Mouse (Mus musculus): ENCODE results near the gene Zfp697. TPM values are rescaled to one million over a fixed set of nuclear protein-coding genes. Genes with fewer than 3 reads are reported as not detected.

The Zfp697 gene
- polyA plus RNA-seq, 1 experiment from 2014 or later = 11.7 TPM

DNA sequence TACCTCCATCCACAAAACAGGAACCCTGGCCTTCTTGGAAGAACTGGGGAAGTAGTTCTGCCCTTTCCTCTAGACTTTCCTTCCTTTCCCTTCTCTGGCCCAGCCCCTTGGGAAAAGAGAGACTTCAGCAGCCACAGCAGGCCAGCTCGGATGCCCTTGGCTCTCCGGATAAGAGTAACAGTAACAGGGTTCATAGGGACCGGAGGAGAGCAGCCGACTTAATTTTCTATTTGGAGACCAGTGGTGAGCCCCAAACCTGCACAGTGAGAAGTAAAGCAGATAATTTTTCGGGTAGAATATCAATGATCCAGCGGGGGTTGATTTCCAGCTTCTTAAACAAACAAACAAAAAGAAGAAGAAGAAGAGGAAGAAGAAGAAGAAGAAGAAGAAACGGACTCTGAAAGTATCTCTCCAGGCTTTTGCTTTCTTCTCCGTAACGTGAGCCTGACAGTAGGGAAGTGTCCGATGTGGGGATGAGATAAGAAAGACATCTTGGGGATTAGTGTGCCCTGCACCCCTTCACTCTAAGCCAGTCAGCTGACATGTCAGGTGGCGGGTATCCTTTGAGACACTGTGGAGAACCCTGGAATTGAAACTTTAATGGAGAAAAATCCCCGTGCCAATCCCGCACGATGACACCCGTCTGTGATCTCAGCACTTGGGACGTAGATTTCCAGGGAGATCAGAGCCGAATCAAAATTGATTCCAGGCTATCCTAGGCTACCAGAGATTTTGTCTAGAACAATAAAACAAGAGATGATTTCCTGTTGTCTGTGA is 41.3 kb upstream of the Zfp697 start:
- no peak overlapping the region for H3K4me2 ChIP-seq (ENCODE audit: low read depth)
- H3K27me3 ChIP-seq (ENCODE audit: control insufficient read depth, insufficient read depth, low read length) = no peaks in the 10 kb centered on the region
- H3K9ac ChIP-seq (ENCODE audit: low read length) = no peak overlapping the region
- peaks cover 19% of the 10 kb centered on the region for H3K4me1 ChIP-seq (ENCODE audit: control insufficient read depth, insufficient read depth, low read length)
- no peaks in the 10 kb centered on the region for H3K36me3 ChIP-seq (ENCODE audit: control insufficient read depth, insufficient read depth, low read length)
- no peaks in the 10 kb centered on the region for H3K9me3 ChIP-seq (ENCODE audit: control insufficient read depth, low read length)
- ATAC-seq (ENCODE audit: insufficient read depth, low FRiP score, low TSS enrichment) (no peak), DNase-seq (ENCODE audit: low spot score) (no peak)
- no peak overlapping the region for H3K4me3 ChIP-seq (ENCODE audit: low read depth, low read length)
- WGBS = 90% methylated on average over 17 of the region's 17 CpGs
- H3K27ac ChIP-seq (ENCODE audit: low read depth, low read length) = no peak overlapping the region

DNA sequence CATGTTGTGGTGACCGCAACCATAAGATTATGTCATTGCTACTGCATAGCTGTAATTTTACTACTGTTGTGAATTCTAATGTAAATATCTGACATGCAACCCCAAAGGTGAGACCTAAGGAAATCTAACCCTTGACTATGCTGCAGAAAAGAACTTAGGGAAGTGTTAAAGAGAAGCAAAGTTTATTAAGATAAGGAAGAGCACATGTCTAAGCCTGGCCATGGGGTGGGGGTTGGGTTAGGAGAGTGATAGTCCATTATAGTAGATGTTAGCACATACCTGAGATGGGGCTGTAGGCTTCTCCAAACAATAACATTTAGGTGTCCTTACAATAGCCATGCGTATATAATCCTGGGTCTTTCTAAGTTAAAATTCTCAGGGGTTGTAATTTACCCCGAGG is 39.0 kb upstream of the Zfp697 start:
- no peak for ATAC-seq (ENCODE audit: insufficient read depth, low FRiP score, low TSS enrichment)
- Histone ChIP-seq H3K27ac (ENCODE audit: low read depth, low read length) (no peak overlapping the region), H3K9ac (ENCODE audit: low read length) (no peak overlapping the region), H3K9me3 (ENCODE audit: control insufficient read depth, low read length) (no peaks in the 10 kb centered on the region), H3K27me3 (ENCODE audit: control insufficient read depth, insufficient read depth, low read length) (no peaks in the 10 kb centered on the region), H3K36me3 (ENCODE audit: control insufficient read depth, insufficient read depth, low read length) (no peaks in the 10 kb centered on the region), H3K4me2 (ENCODE audit: low read depth) (no peak overlapping the region), H3K4me1 (ENCODE audit: control insufficient read depth, insufficient read depth, low read length) (0 out of 2 replicates have a peak, but pooled peaks cover under 1% of the 10 kb centered on the region), H3K4me3 (ENCODE audit: low read depth, low read length) (no peak overlapping the region)
- WGBS = 93% methylated on average over 3 of the region's 3 CpGs
- no peak for DNase-seq (ENCODE audit: low spot score)

DNA sequence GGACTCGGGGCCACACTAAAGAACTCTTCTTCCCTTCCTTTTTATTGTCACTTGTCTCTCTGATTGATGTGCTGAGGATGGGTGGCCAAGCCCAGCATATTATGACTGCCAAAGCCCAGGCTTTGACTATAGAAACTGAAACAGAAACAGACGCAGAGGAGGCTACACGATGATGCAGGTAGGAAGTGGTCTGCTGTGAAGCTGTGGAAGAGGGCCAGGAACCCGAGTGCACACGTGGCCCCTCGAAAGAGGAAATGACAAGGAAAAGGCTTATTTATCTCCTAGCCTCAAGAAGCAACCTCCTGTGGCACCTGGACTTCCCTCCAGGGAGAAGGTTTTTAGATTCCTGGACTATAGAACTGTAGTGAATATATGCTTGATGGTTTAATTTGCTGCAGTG is 34.2 kb upstream of the Zfp697 start:
- Histone ChIP-seq H3K4me3 (ENCODE audit: low read depth, low read length) (no peak overlapping the region), H3K27ac (ENCODE audit: low read depth, low read length) (no peak overlapping the region), H3K27me3 (ENCODE audit: control insufficient read depth, insufficient read depth, low read length) (no peaks in the 10 kb centered on the region), H3K4me1 (ENCODE audit: control insufficient read depth, insufficient read depth, low read length) (no peaks in the 10 kb centered on the region), H3K9me3 (ENCODE audit: control insufficient read depth, low read length) (no peaks in the 10 kb centered on the region), H3K36me3 (ENCODE audit: control insufficient read depth, insufficient read depth, low read length) (no peaks in the 10 kb centered on the region), H3K9ac (ENCODE audit: low read length) (no peak overlapping the region), H3K4me2 (ENCODE audit: low read depth) (no peak overlapping the region)
- ATAC-seq (ENCODE audit: insufficient read depth, low FRiP score, low TSS enrichment) = no peak
- no peak for DNase-seq (ENCODE audit: low spot score)
- 78% methylated on average over 6 of the region's 6 CpGs for WGBS

DNA sequence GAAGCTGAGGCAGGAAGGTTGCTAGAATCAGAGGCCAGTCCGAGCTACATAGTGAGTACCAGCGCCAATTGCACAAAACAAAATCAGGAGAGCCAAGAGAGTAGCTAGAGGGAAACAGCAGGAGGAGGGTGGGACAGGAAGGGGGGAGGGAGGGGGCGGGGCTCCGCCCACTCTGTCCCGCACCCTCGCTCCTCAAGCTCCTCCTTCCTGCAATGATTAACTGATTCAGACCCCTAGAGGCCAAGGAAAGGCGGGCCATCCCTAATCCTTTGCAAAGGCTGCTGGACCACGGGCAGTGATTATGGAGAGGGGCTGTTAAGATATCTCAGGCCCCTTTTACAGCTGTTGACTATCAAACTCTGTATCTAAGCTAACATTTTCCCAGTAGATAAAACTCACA is 33.6 kb upstream of the Zfp697 start:
- H3K4me1 ChIP-seq (ENCODE audit: control insufficient read depth, insufficient read depth, low read length) = no peaks in the 10 kb centered on the region
- H3K9ac ChIP-seq (ENCODE audit: low read length) = no peak overlapping the region
- ATAC-seq (ENCODE audit: insufficient read depth, low FRiP score, low TSS enrichment) = 0 out of 2 replicates have a peak, but pooled peaks have one; percentile 31
- no peak overlapping the region for H3K27ac ChIP-seq (ENCODE audit: low read depth, low read length)
- no peaks in the 10 kb centered on the region for H3K36me3 ChIP-seq (ENCODE audit: control insufficient read depth, insufficient read depth, low read length)
- no peak overlapping the region for H3K4me3 ChIP-seq (ENCODE audit: low read depth, low read length)
- H3K9me3 ChIP-seq (ENCODE audit: control insufficient read depth, low read length) = no peaks in the 10 kb centered on the region
- 30% methylated on average over 7 of the region's 8 CpGs for WGBS
- no peak for DNase-seq (ENCODE audit: low spot score)
- no peaks in the 10 kb centered on the region for H3K27me3 ChIP-seq (ENCODE audit: control insufficient read depth, insufficient read depth, low read length)
- no peak overlapping the region for H3K4me2 ChIP-seq (ENCODE audit: low read depth)

DNA sequence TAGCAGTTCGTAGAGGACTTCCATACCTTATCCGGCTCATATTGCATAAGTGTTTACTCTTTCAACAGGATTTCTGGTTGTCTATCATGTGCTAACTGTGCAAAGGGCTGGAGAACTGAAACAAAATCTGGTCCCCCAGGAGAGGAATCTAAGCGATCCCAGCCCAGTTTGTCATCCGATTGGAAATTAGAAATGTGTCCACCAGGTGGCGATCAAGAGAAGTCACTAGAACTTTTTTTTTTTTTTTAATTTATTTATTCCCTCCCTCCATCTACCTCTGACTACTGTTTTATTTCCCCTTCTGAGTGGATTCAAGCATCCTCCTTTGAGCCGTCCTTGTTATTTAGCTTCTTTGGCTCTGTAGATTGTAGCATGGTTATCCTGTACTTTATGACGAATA is 28.4 kb upstream of the Zfp697 start:
- no peaks in the 10 kb centered on the region for H3K9me3 ChIP-seq (ENCODE audit: control insufficient read depth, low read length)
- 31% methylated on average over 7 of the region's 7 CpGs for WGBS

DNA sequence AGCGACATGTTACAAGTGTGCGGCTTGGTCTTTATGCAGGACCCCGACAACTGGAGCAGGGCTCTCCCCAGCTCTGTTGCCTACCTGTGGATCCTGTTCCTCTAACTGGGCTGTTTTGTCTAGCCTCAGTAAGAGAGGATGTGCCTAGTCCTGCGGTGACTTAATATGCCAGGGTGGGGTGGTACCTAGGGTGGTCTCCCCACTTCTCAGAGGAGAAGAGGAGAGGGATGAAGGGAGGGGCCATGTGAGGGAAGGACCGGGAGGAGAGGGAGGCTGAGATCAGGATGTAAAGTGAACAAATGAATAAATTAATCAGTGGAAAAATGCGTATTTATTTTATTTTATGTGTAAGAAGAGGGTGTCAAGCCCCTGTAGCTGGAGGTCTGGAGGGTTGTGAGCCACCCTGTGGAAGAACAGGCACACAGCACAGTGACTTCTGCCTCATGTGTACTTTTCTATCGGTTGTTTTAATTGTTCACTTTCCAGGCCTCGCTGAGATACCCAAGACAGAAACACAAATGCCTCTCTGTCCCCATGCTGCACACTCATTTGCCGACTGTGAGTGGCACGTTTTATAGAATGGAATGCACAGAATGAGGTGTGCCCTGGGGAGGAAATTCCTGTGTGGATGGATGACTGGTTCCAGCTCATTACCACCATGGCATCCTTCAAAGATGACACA is 26.8 kb upstream of the Zfp697 start:
- no peaks in the 10 kb centered on the region for H3K27me3 ChIP-seq (ENCODE audit: control insufficient read depth, insufficient read depth, low read length)
- no peak overlapping the region for H3K4me3 ChIP-seq (ENCODE audit: low read depth, low read length)
- ATAC-seq (ENCODE audit: insufficient read depth, low FRiP score, low TSS enrichment) = peak; percentile 38; the same call in 1 of the 2 replicates
- peak; percentile 46 for DNase-seq (ENCODE audit: low spot score)
- H3K27ac ChIP-seq (ENCODE audit: low read depth, low read length) = no peak overlapping the region
- 63% methylated on average over 10 of the region's 10 CpGs for WGBS
- H3K4me1 ChIP-seq (ENCODE audit: control insufficient read depth, insufficient read depth, low read length) = no peaks in the 10 kb centered on the region; the same call in 1 of the 2 replicates
- H3K36me3 ChIP-seq (ENCODE audit: control insufficient read depth, insufficient read depth, low read length) = no peaks in the 10 kb centered on the region
- H3K9ac ChIP-seq (ENCODE audit: low read length) = no peak overlapping the region
- H3K9me3 ChIP-seq (ENCODE audit: control insufficient read depth, low read length) = no peaks in the 10 kb centered on the region
- no peak overlapping the region for H3K4me2 ChIP-seq (ENCODE audit: low read depth)

More for the DNA sequence above, 28.4 kb upstream of the Zfp697 start:
- Histone ChIP-seq H3K4me1 (ENCODE audit: control insufficient read depth, insufficient read depth, low read length) (no peaks in the 10 kb centered on the region; the same call in 1 of the 2 replicates), H3K4me2 (ENCODE audit: low read depth) (no peak overlapping the region), H3K9ac (ENCODE audit: low read length) (no peak overlapping the region), H3K36me3 (ENCODE audit: control insufficient read depth, insufficient read depth, low read length) (no peaks in the 10 kb centered on the region), H3K4me3 (ENCODE audit: low read depth, low read length) (no peak overlapping the region), H3K27ac (ENCODE audit: low read depth, low read length) (no peak overlapping the region), H3K27me3 (ENCODE audit: control insufficient read depth, insufficient read depth, low read length) (no peaks in the 10 kb centered on the region)
- ATAC-seq (ENCODE audit: insufficient read depth, low FRiP score, low TSS enrichment) = no peak
- peak; percentile 60 for DNase-seq (ENCODE audit: low spot score)

DNA sequence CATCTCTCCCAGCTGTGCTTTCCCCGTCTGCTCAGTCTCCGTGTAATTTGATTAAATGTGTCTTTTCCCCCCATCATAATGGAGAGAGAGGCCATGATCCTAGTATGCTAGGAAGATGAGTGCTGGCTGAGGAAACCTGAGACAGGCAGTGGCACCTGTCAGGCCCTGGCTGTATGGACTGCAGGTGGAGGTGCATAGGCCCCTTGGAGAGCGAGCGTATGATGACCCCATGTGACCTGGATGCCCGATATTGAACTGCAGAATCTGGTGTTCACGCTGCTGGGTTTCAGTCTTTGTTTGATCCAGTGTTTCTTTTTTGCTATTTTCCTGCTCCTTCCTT is 26.3 kb upstream of the Zfp697 start:
- H3K27me3 ChIP-seq (ENCODE audit: control insufficient read depth, insufficient read depth, low read length) = no peaks in the 10 kb centered on the region
- H3K4me1 ChIP-seq (ENCODE audit: control insufficient read depth, insufficient read depth, low read length) = no peaks in the 10 kb centered on the region; the same call in 1 of the 2 replicates
- no peak overlapping the region for H3K4me3 ChIP-seq (ENCODE audit: low read depth, low read length)
- 45% methylated on average over 6 of the region's 6 CpGs for WGBS
- DNase-seq (ENCODE audit: low spot score) = no peak
- H3K27ac ChIP-seq (ENCODE audit: low read depth, low read length) = no peak overlapping the region
- H3K9me3 ChIP-seq (ENCODE audit: control insufficient read depth, low read length) = no peaks in the 10 kb centered on the region
- 0 out of 2 replicates have a peak, but pooled peaks have one; percentile 49 for ATAC-seq (ENCODE audit: insufficient read depth, low FRiP score, low TSS enrichment)
- no peak overlapping the region for H3K9ac ChIP-seq (ENCODE audit: low read length)
- H3K4me2 ChIP-seq (ENCODE audit: low read depth) = no peak overlapping the region
- H3K36me3 ChIP-seq (ENCODE audit: control insufficient read depth, insufficient read depth, low read length) = no peaks in the 10 kb centered on the region

DNA sequence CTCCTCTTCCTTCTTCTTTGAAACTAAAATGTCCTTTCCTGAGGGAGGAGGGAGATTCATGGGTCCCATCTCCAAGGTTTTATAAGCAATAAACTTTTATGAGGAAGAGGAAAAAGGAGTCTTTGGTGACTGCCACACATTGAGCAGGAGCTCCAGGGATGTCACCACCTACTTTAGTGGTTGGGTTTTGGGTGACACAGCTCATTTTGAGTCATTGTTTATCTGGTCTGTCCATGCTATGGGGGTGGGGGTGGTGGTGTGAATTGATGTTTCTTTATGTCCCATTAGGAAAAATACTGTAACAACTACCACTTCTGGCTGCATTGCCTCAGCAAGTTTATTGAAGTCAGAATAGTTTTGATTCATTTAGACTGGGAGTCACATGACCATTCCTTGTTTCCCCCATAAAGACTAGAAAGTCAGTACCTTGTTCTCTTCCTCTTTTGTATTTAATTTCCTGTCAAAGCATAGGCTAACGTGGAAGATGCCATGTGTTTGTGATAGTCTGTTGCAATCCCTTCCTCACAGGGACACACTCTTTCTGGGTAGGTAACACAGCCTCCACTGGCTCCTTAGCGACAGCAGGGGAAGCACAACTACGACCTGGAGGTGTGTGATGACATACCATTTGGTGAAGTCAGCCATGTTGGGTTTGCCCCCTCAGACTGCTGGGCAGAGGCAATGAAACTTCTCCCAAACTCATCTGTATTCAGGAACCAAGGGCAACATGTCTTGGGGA is 25.5 kb upstream of the Zfp697 start:
- no peak for ATAC-seq (ENCODE audit: insufficient read depth, low FRiP score, low TSS enrichment)

More for the DNA sequence above, 25.5 kb upstream of the Zfp697 start:
- Histone ChIP-seq H3K4me1 (ENCODE audit: control insufficient read depth, insufficient read depth, low read length) (no peaks in the 10 kb centered on the region; the same call in 1 of the 2 replicates), H3K27ac (ENCODE audit: low read depth, low read length) (no peak overlapping the region), H3K9ac (ENCODE audit: low read length) (no peak overlapping the region), H3K9me3 (ENCODE audit: control insufficient read depth, low read length) (no peaks in the 10 kb centered on the region), H3K36me3 (ENCODE audit: control insufficient read depth, insufficient read depth, low read length) (no peaks in the 10 kb centered on the region), H3K27me3 (ENCODE audit: control insufficient read depth, insufficient read depth, low read length) (no peaks in the 10 kb centered on the region), H3K4me3 (ENCODE audit: low read depth, low read length) (no peak overlapping the region), H3K4me2 (ENCODE audit: low read depth) (no peak overlapping the region)
- WGBS = 69% methylated on average over 3 of the region's 3 CpGs
- no peak for DNase-seq (ENCODE audit: low spot score)
